Mouse (Mus musculus) ES-E14 (cell line): ENCODE results near the gene Syt3. TPM values are rescaled to one million over a fixed set of nuclear protein-coding genes. Genes with fewer than 3 reads are reported as not detected.
A peak's percentile ranks its signal among the peaks of the same experiment; 100 is the strongest.

Experiments used
- DNase-seq: peaks from one replicate; pipeline ENCODE4 v3.0.0-alpha.2; 2013; ENCODE audit warnings: low read depth, low spot score
- H3K27ac ChIP-seq: 2 replicates; pipeline ENCODE4 v1.5.1; 2012; ENCODE audit warnings: low read depth, mild to moderate bottlenecking, low read length, moderate library complexity, mixed read lengths; ENCODE audit not compliant: poor library complexity, insufficient read depth, severe bottlenecking
- H3K36me3 ChIP-seq: 2 replicates; pipeline ENCODE4 v1.6.1; 2012; ENCODE audit warnings: mild to moderate bottlenecking, low read length, moderate library complexity, mixed read lengths; ENCODE audit not compliant: control insufficient read depth, poor library complexity, insufficient read depth, severe bottlenecking
- H3K4me1 ChIP-seq, 2 experiments: fragments of 150-350 bp in 1 of 2; sonication (generic) in 1 of 2; 2 replicates each; pipeline ENCODE4 v1.6.1; 2012; ENCODE audit warnings: low read length in 2 of 2, mild to moderate bottlenecking in 1 of 2, mixed read lengths in 1 of 2; ENCODE audit not compliant: control insufficient read depth in 2 of 2, insufficient read depth in 2 of 2, poor library complexity in 1 of 2
- H3K4me3 ChIP-seq, 2 experiments: fragments of 150-350 bp in 1 of 2; sonication (generic) in 1 of 2; 2 replicates each; pipeline ENCODE4 v1.5.1; 2012; ENCODE audit warnings: low read length in 2 of 2, low read depth in 1 of 2, mild to moderate bottlenecking in 1 of 2, mixed read lengths in 1 of 2; ENCODE audit not compliant: insufficient read depth in 1 of 2, poor library complexity in 1 of 2, severe bottlenecking in 1 of 2
- H3K9ac ChIP-seq: 2 replicates; pipeline ENCODE4 v1.6.1; 2012; ENCODE audit warnings: low read depth, mild to moderate bottlenecking, low read length, mixed read lengths; ENCODE audit not compliant: poor library complexity, insufficient read depth, severe bottlenecking
- H3K9me3 ChIP-seq: fragments of 150-350 bp; sonication (generic); 2 replicates; pipeline ENCODE4 v1.6.1; 2012; ENCODE audit warnings: low read depth, mild to moderate bottlenecking, low read length; ENCODE audit not compliant: control insufficient read depth, insufficient read depth
- CHD2 ChIP-seq: IDR thresholded peaks from 2 replicates; pipeline ENCODE4 v1.6.1; 2014; ENCODE audit warnings: mild to moderate bottlenecking, low read depth, low read length, inconsistent platforms
- HCFC1 ChIP-seq: IDR thresholded peaks from 2 replicates; pipeline ENCODE4 v1.6.1; 2012; ENCODE audit warnings: low read length, inconsistent platforms, borderline replicate concordance; ENCODE audit not compliant: insufficient read depth
- MAFK ChIP-seq: IDR thresholded peaks from 2 replicates; pipeline ENCODE4 v1.6.1; 2014; ENCODE audit warnings: mild to moderate bottlenecking, low read depth, low read length, inconsistent platforms; ENCODE audit not compliant: insufficient read depth
- ZC3H11A ChIP-seq: IDR thresholded peaks from 2 replicates; pipeline ENCODE4 v1.6.1; 2012; ENCODE audit warnings: low read depth, mild to moderate bottlenecking, inconsistent platforms, low read length, borderline replicate concordance
- ZNF384 ChIP-seq: IDR thresholded peaks from 2 replicates; pipeline ENCODE4 v1.6.1; 2012; ENCODE audit warnings: low read depth, low read length, inconsistent platforms
- in situ Hi-C, 2 experiments: fragments of 600-800 bp; cut with MboI; formaldehyde crosslinking; loops; one replicate each; pipeline ENCODE4 v1.15.1; 2025; ENCODE audit warnings: low sequenced_read_pairs in 2 of 2, inconsistent platforms in 1 of 2; ENCODE audit not compliant: unreplicated experiment in 2 of 2
- total RNA-seq: library from RNA; depleted of rRNA; stranded (reverse); fragments of 300-350 nt; gene quantifications from 2 replicates; pipeline ENCODE4 v1.2.3, GENCODE M21; 2012

Gene Syt3
- total RNA-seq, 1 experiment = 5.8 TPM

DNA sequence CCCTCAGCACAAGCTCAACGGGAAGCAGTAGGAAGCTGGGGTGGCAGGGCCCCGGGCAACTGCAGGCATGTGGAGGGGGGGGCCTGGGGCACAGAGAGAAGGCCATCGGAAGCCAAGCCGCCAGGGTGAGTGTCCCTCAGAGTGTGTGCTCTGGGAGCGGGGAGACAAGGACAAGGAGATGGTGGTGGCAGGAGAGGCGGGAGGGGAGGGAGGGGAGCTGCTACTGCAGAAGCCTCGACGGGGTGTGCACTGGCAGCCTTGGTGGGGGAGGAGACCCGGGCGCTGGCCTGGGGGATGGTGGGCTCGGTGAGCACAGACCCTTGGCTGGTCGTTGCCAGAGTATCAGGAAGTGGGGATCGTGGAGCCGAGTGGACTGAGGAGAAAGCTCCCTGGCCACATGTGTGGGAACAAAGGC lies 58.5 kb downstream of the Syt3 start:
- peaks cover 1 to 28% of the 10 kb centered on the region in 2 experiments; a peak in 2 of 4 replicates for H3K4me1 ChIP-seq
- TF ChIP-seq ZC3H11A = no peak
- TF ChIP-seq MAFK = no peak
- TF ChIP-seq HCFC1 = no peak
- TF ChIP-seq CHD2 = no peak
- TF ChIP-seq ZNF384 = no peak
- no peak for DNase-seq
- no peak overlapping the region for H3K9ac ChIP-seq
- H3K36me3 ChIP-seq = no peaks in the 10 kb centered on the region
- H3K9me3 ChIP-seq = no peaks in the 10 kb centered on the region
- in situ Hi-C loops = loop anchor here in 1 of 2 experiments (25.0 kb wide), 1 partner anchor 180 kb away; the partner anchor contains the start of genes Acp4 and Gm15517
- H3K27ac ChIP-seq = no peak overlapping the region
- H3K4me3 ChIP-seq = peak overlapping the region in 1 of 2 experiments; percentile 21; a peak in 1 of 4 replicates

DNA sequence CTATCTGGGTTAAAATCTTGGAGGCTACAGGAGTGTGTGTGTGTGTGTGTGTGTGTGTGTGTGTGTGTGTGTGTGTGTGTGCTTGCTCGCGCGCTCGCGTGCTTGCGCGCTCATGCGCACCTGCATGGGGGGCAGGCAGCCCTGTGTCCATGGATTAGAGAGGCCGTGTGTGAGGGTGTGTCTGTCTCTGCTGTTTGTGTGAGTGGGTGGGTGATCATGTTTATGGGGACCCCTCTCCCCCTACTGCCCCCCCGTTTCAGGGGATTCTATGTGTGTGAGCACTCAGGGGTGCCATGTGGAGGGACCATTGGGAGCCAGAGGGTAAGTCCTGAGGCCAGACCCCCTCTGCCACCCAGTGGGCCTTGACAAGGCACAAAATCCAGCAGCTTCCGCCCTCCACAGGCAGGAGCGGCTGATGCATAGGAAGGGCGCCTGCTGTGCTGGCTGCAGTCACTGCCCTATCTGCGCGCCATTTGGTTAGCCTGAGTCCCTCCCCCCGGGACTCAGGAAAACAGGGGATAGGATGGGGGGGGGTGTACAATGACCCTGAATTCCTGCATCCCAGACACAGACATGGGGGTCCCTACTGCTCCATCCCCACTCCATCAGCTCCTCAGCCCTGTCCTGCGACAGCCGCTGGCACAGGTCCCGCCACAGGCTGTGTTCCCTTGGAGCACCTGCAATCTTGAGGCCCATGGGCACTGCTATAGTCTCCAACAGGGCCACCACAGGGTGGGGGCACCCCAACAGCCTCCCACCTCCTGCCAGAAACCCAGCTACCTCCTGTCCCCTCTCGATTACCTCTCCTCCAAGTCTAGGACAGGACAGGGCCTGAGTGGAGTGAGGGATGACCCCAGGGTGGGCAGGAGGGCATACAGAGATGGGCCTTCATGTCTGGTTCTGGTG lies 59.6 kb downstream of the Syt3 start:
- DNase-seq = no peak
- H3K4me3 ChIP-seq = no peak overlapping the region
- TF ChIP-seq ZNF384 = no peak
- H3K9me3 ChIP-seq = no peaks in the 10 kb centered on the region
- no peak overlapping the region for H3K9ac ChIP-seq
- H3K36me3 ChIP-seq = no peaks in the 10 kb centered on the region
- in situ Hi-C loops = loop anchor here in 1 of 2 experiments (25.0 kb wide), 1 partner anchor 181 kb away; the partner anchor contains the start of genes Acp4 and Gm15517
- H3K4me1 ChIP-seq = peaks cover 1 to 28% of the 10 kb centered on the region in 2 experiments; a peak in 2 of 4 replicates
- no peak overlapping the region for H3K27ac ChIP-seq

GRCm38 (mm10) chr7:44444886-44445527 lies 61.1 kb downstream of the Syt3 start:
- Histone ChIP-seq H3K9ac (no peak overlapping the region), H3K9me3 (no peaks in the 10 kb centered on the region), H3K27ac (no peak overlapping the region), H3K4me1 (peaks cover 1 to 28% of the 10 kb centered on the region in 2 experiments; a peak in 2 of 4 replicates), H3K4me3 (peak overlapping the region in 1 of 2 experiments; percentile 9; a peak in 1 of 4 replicates), H3K36me3 (no peaks in the 10 kb centered on the region)
- in situ Hi-C loops = loop anchor here in 1 of 2 experiments (25.0 kb wide), 1 partner anchor 183 kb away; the partner anchor contains the start of genes Acp4 and Gm15517
- DNase-seq = no peak
- no peak for TF ChIP-seq ZC3H11A
- TF ChIP-seq ZNF384 = no peak
- no peak for TF ChIP-seq HCFC1
- TF ChIP-seq MAFK = no peak
- TF ChIP-seq CHD2 = no peak

- DNase-seq = no peak
- Histone ChIP-seq H3K9me3 (no peaks in the 10 kb centered on the region), H3K27ac (no peak overlapping the region), H3K4me3 (no peak overlapping the region), H3K9ac (no peak overlapping the region), H3K36me3 (no peaks in the 10 kb centered on the region), H3K4me1 (peaks cover 1 to 28% of the 10 kb centered on the region in 2 experiments; a peak in 2 of 4 replicates)
- TF ChIP-seq HCFC1 = no peak
- no peak for TF ChIP-seq ZC3H11A
- no peak for TF ChIP-seq ZNF384
- no peak for TF ChIP-seq MAFK
- no peak for TF ChIP-seq CHD2
- in situ Hi-C loops = loop anchor here in 1 of 2 experiments (25.0 kb wide), 1 partner anchor 183 kb away; the partner anchor contains the start of genes Acp4 and Gm15517
Measured at GRCm38 (mm10) chr7:44445528-44445923, 61.6 kb downstream of the Syt3 start.
